Mouse (Mus musculus): ENCODE measurements around the gene Kti12. TPM values are rescaled to one million over a fixed set of nuclear protein-coding genes. Genes with fewer than 3 reads are reported as not detected.

Kti12 gene
- polyA plus RNA-seq (2015; fragmentation: Nextera tagmentation; extraction: Ambion mirVana): 65.4 and 67.5 TPM in 2 replicates

DNA sequence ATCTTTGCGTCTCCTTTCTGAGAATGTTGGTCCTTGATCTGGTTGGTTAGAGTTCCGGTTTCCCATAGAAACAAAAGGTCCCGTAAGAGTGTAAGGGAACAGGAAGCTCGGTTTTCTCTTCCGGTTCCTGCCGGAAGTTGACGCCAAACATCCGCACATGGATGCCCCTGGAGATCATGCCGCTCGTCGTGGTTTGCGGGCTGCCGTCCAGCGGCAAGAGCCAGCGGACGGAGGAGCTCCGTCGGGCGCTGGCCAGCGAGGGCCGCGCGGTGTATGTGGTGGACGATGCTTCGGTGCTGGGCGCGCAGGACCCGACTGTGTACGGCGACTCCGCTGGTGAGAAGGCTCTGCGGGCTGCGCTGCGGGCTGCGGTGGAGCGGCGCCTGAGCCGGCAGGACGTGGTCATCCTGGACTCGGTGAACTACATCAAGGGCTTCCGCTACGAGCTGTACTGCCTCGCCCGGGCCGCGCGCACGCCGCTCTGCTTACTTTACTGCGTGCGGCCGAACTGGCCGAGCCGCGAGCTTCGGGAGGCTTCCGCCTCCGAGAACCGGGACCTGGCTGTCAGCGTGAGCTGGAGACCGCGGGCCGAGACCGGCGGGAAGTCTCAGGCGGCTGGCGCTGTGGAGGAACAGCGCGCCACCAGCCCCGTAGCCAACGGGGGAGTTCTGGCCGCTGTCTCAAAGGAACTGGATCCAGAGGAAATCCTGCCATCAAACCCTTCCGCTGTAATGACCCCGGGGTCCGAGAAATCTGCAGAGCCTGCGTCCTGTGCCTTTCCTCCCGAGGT lies at the start of gene Kti12:
Kti12 (plus strand) TSS at position 71 of the 790 bp plus-strand sequence.
- ATAC-seq (ENCODE audit: low FRiP score, low TSS enrichment): peak; percentile 88
- H3K27me3 ChIP-seq (ENCODE audit: insufficient read depth, low read length): no peaks in the 10 kb centered on the region
- H3K9ac ChIP-seq (replicated peaks; ENCODE audit: low read length): peak within 1 kb of the TSS; percentile 89
- H3K4me3 ChIP-seq (ENCODE audit: low read length): peak within 1 kb of the TSS; percentile 94
- no peaks in the 10 kb centered on the region for H3K9me3 ChIP-seq (ENCODE audit: low read length)
- H3K4me1 ChIP-seq (ENCODE audit: insufficient read depth, low read length): peaks cover 25% of the 10 kb centered on the region
- WGBS: 0% methylated on average over 77 of the region's 77 CpGs
- peak within 1 kb of the TSS; percentile 94 for H3K27ac ChIP-seq (ENCODE audit: low read length)
- 0 out of 2 replicates have a peak, but pooled peaks cover 9% of the 10 kb centered on the region for H3K36me3 ChIP-seq (ENCODE audit: insufficient read depth, low read length)
- peak within 1 kb of the TSS; percentile 88 for H3K4me2 ChIP-seq (replicated peaks; ENCODE audit: low read depth, low read length)

DNA sequence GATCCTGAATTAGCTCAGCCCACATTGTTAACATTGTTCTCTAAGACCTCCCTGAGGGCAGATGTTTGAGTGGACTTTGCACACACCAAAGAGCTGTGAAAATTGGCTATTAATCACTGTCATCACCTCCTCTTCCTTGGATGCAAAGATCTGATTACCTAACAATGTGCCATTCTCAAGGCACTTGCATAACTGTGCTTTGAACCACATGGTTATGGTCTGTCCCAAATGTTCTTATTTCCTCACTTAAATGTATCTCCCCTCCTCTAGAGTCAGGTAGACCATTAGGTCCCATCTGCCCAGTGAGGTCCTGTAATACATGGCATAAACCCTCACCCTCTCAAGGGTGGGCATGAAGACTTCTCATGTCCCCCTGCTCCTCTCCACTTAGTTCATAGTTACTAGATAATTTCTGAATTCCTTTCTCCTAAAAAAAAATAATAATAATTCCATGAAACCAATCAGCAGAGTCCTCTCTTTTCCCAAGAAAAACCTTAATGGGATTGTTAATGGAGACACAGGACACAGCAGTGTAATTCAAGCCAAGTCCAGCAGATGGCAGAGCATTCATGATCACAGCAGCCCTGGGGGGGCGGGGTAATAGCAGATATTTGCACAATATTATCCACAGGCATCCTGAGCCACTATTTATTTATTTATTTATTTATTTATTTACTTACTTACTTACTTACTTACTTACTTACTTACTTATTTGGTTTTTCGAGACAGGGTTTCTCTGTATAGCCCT lies 49.3 kb upstream of the Kti12 start:
- Histone ChIP-seq H3K4me1 (ENCODE audit: insufficient read depth, low read length) (no peaks in the 10 kb centered on the region; the same call in 1 of the 2 replicates), H3K4me3 (ENCODE audit: low read length) (no peak overlapping the region), H3K4me2 (replicated peaks; ENCODE audit: low read depth, low read length) (no peak overlapping the region), H3K9ac (replicated peaks; ENCODE audit: low read length) (no peak overlapping the region), H3K27me3 (ENCODE audit: insufficient read depth, low read length) (no peaks in the 10 kb centered on the region), H3K9me3 (ENCODE audit: low read length) (no peaks in the 10 kb centered on the region), H3K27ac (ENCODE audit: low read length) (no peak overlapping the region), H3K36me3 (ENCODE audit: insufficient read depth, low read length) (no peaks in the 10 kb centered on the region)
- 58% methylated on average over 2 of the region's 2 CpGs for WGBS
- ATAC-seq (ENCODE audit: low FRiP score, low TSS enrichment): no peak

DNA sequence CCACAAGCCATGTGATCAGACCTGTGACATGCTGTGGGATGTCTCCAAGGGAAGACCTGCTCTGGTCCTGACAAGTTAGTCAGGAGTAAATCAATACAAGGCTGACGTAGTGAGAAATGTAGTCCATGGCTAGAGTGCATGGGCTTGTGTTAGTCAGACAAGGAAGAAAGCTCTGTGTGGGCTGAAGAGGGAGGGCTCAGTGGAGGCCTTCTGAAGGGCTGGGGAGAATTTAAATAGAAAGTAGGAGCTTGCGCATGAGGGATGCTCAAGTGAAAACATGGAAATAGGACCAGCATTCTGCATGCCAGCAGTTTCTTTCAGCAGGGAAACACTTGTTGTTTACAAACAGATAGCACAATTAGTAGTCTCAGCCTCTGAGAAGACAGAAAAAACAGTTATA lies 44.0 kb upstream of the Kti12 start:
- no peak overlapping the region for H3K4me2 ChIP-seq (replicated peaks; ENCODE audit: low read depth, low read length)
- no peak overlapping the region for H3K4me3 ChIP-seq (ENCODE audit: low read length)
- H3K36me3 ChIP-seq (ENCODE audit: insufficient read depth, low read length): no peaks in the 10 kb centered on the region
- no peak overlapping the region for H3K27ac ChIP-seq (ENCODE audit: low read length)
- no peaks in the 10 kb centered on the region for H3K9me3 ChIP-seq (ENCODE audit: low read length)
- H3K9ac ChIP-seq (replicated peaks; ENCODE audit: low read length): no peak overlapping the region
- H3K27me3 ChIP-seq (ENCODE audit: insufficient read depth, low read length): no peaks in the 10 kb centered on the region
- no peak for ATAC-seq (ENCODE audit: low FRiP score, low TSS enrichment)
- WGBS: 83% methylated on average over 2 of the region's 2 CpGs
- H3K4me1 ChIP-seq (ENCODE audit: insufficient read depth, low read length): no peaks in the 10 kb centered on the region

DNA sequence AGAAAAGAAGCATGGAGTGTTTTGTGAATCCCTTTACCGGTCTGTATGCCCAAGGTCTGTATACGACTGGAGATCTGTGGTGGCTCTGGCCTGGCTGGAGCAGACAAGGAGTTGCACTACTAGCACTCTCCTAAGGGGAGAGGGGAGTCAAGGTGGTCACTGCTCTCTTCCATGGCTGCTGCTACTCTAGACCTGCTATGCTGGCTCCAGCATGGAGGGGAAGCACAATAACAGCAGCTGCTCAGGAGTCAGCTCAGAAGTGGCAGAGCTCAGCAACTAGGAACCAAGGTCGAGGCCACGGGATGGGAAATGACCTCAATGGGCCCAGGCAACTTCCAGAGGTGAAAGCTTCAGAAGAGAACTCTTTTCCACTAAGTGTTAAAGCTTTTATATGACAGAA lies 36.4 kb upstream of the Kti12 start:
- Histone ChIP-seq H3K9me3 (ENCODE audit: low read length) (no peaks in the 10 kb centered on the region), H3K4me1 (ENCODE audit: insufficient read depth, low read length) (no peaks in the 10 kb centered on the region), H3K36me3 (ENCODE audit: insufficient read depth, low read length) (peaks cover 6% of the 10 kb centered on the region), H3K4me3 (ENCODE audit: low read length) (no peak overlapping the region), H3K27me3 (ENCODE audit: insufficient read depth, low read length) (no peaks in the 10 kb centered on the region), H3K4me2 (replicated peaks; ENCODE audit: low read depth, low read length) (no peak overlapping the region), H3K27ac (ENCODE audit: low read length) (no peak overlapping the region), H3K9ac (replicated peaks; ENCODE audit: low read length) (no peak overlapping the region)
- WGBS: 65% methylated on average over 4 of the region's 4 CpGs
- no peak for ATAC-seq (ENCODE audit: low FRiP score, low TSS enrichment)

DNA sequence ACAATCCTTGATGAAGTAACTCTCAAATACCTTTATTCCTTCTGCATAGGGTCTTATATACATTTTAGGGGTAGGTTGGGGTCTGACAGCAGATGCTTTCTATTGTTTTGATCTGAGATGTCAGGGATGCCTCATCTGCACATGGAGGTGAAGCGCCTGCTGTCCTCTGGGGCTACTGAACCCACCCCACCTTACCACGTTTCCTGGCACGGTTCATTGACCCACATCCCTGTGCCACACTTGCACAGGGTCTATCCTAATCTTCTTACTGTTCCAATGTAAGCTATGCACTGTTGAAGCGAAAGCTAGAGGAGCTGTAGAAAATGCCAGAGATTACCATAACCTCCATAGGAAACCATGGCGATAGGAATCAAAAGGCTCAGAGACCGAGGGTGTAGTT lies 36.0 kb upstream of the Kti12 start:
- no peak for ATAC-seq (ENCODE audit: low FRiP score, low TSS enrichment)
- no peaks in the 10 kb centered on the region for H3K4me1 ChIP-seq (ENCODE audit: insufficient read depth, low read length)
- no peaks in the 10 kb centered on the region for H3K27me3 ChIP-seq (ENCODE audit: insufficient read depth, low read length)
- H3K9ac ChIP-seq (replicated peaks; ENCODE audit: low read length): no peak overlapping the region
- H3K4me3 ChIP-seq (ENCODE audit: low read length): no peak overlapping the region
- no peak overlapping the region for H3K27ac ChIP-seq (ENCODE audit: low read length)
- H3K9me3 ChIP-seq (ENCODE audit: low read length): no peaks in the 10 kb centered on the region
- H3K4me2 ChIP-seq (replicated peaks; ENCODE audit: low read depth, low read length): no peak overlapping the region
- 65% methylated on average over 6 of the region's 6 CpGs for WGBS
- H3K36me3 ChIP-seq (ENCODE audit: insufficient read depth, low read length): peaks cover 6% of the 10 kb centered on the region

DNA sequence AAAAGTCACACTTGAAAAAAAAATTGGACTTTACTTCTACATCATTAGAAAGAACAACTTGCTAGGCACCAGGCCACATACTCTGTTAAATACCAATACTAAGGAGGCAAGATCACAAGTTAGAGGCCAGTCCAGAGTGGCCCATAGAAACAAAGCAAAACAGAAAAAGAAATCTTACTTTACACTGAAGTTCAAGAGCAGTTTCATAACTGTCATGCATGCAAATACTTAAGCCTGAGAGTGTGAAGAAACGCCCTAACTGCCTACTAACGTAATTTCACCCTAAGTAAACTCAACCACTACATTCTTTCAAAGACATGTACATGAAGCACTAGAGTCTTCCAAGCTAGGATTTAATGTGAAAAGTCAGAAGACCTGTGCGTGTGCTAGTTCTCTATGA lies 21.9 kb upstream of the Kti12 start:
- 81% methylated on average over 3 of the region's 3 CpGs for WGBS
- Histone ChIP-seq H3K4me1 (ENCODE audit: insufficient read depth, low read length) (no peaks in the 10 kb centered on the region), H3K4me2 (replicated peaks; ENCODE audit: low read depth, low read length) (no peak overlapping the region), H3K27ac (ENCODE audit: low read length) (no peak overlapping the region), H3K4me3 (ENCODE audit: low read length) (no peak overlapping the region), H3K9ac (replicated peaks; ENCODE audit: low read length) (no peak overlapping the region), H3K27me3 (ENCODE audit: insufficient read depth, low read length) (no peaks in the 10 kb centered on the region), H3K36me3 (ENCODE audit: insufficient read depth, low read length) (peaks cover 52% of the 10 kb centered on the region), H3K9me3 (ENCODE audit: low read length) (no peaks in the 10 kb centered on the region)
- no peak for ATAC-seq (ENCODE audit: low FRiP score, low TSS enrichment)

DNA sequence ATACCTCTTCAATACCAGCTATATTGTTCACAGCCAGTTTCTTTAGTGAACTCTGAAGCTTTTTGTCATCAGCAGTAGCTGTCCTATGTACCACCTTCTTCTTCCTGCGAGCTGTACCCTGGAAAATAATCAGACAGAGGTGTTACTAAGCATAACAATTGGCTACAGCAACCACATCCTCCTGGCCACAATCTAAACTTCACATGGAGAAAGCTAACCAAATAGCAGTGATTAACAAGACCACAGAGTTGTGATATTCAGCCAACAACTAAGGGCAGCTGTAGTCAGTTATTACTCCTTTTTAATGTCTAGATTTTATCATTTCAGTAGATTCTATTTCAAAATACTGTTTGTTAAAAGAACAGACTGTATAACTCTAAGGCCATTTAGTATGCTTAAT lies 21.5 kb upstream of the Kti12 start:
- Histone ChIP-seq H3K9ac (replicated peaks; ENCODE audit: low read length) (no peak overlapping the region), H3K4me2 (replicated peaks; ENCODE audit: low read depth, low read length) (no peak overlapping the region), H3K27ac (ENCODE audit: low read length) (no peak overlapping the region), H3K4me1 (ENCODE audit: insufficient read depth, low read length) (0 out of 2 replicates have a peak, but pooled peaks cover 4% of the 10 kb centered on the region), H3K36me3 (ENCODE audit: insufficient read depth, low read length) (peaks cover 51% of the 10 kb centered on the region), H3K27me3 (ENCODE audit: insufficient read depth, low read length) (no peaks in the 10 kb centered on the region), H3K4me3 (ENCODE audit: low read length) (no peak overlapping the region), H3K9me3 (ENCODE audit: low read length) (no peaks in the 10 kb centered on the region)
- WGBS: 82% methylated on average over 1 of the region's 1 CpGs
- ATAC-seq (ENCODE audit: low FRiP score, low TSS enrichment): no peak

DNA sequence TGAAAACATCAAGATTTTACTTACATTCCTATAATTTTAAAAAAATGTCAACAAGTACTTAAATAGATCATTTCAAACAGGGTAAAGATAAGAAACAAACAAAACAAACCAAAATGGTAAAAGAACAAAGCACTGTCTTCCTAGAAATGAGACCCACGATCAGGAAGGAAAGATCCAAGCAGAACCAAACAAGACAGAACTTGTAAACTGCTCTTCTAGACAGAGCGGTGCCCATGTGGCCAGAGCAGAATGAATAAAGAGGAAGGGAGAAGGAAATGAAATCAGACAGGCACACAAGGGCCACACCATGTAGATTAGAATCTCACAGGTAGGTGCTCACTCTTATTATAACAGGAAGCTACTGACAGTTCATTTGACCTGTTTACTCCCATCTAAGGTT lies 20.9 kb upstream of the Kti12 start:
- Histone ChIP-seq H3K4me2 (replicated peaks; ENCODE audit: low read depth, low read length) (no peak overlapping the region), H3K27ac (ENCODE audit: low read length) (no peak overlapping the region), H3K4me1 (ENCODE audit: insufficient read depth, low read length) (peaks cover 6% of the 10 kb centered on the region; the same call in 1 of the 2 replicates), H3K4me3 (ENCODE audit: low read length) (no peak overlapping the region), H3K9ac (replicated peaks; ENCODE audit: low read length) (no peak overlapping the region), H3K27me3 (ENCODE audit: insufficient read depth, low read length) (no peaks in the 10 kb centered on the region), H3K9me3 (ENCODE audit: low read length) (no peaks in the 10 kb centered on the region), H3K36me3 (ENCODE audit: insufficient read depth, low read length) (peaks cover 51% of the 10 kb centered on the region)
- no peak for ATAC-seq (ENCODE audit: low FRiP score, low TSS enrichment)
- WGBS: 91% methylated on average over 2 of the region's 2 CpGs

DNA sequence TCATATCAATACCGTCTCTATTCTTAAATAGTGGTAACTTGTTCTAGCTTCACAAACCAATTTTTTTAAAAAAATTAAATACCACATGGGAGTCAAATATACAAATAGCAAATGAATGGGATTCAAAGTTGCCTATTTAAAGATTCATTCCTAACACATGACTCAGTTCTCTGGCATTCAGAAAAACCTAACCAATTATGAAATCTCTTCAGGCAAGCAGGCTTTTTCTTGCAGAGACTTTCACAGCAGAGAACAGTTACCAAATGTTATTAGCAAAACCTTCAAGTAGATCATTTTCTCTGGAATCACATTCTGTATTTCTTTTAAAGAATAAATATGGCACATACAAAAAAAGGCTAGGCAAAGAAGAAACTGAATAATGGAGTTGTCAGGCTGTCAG lies 16.9 kb upstream of the Kti12 start:
- Histone ChIP-seq H3K9me3 (ENCODE audit: low read length) (no peaks in the 10 kb centered on the region), H3K27ac (ENCODE audit: low read length) (no peak overlapping the region), H3K27me3 (ENCODE audit: insufficient read depth, low read length) (no peaks in the 10 kb centered on the region), H3K36me3 (ENCODE audit: insufficient read depth, low read length) (peaks cover 23% of the 10 kb centered on the region), H3K4me1 (ENCODE audit: insufficient read depth, low read length) (peaks cover 19% of the 10 kb centered on the region), H3K4me3 (ENCODE audit: low read length) (no peak overlapping the region), H3K4me2 (replicated peaks; ENCODE audit: low read depth, low read length) (no peak overlapping the region), H3K9ac (replicated peaks; ENCODE audit: low read length) (no peak overlapping the region)
- 93% methylated on average over 1 of the region's 1 CpGs for WGBS
- no peak for ATAC-seq (ENCODE audit: low FRiP score, low TSS enrichment)
